Mouse (Mus musculus) embryonic facial prominence, embryonic 11.5 days (tissue): ENCODE results near the gene Rad51d. TPM values are rescaled to one million over a fixed set of nuclear protein-coding genes. Genes with fewer than 3 reads are reported as not detected.
"Not testable (repeated sequence)": the region's sequence is repeated elsewhere in the genome, so short reads cannot be mapped to it uniquely, and the experiment has no call there.

ENCODE experiments used
- ATAC-seq: fragments of 200-750 bp; cut with Nextera tagmentation; replicated peaks from 2 replicates; pipeline ENCODE4 v1.8.0; 2017; ENCODE audit warnings: low read depth; ENCODE audit not compliant: insufficient number of reproducible peaks, low FRiP score, low TSS enrichment
- DNase-seq: peaks from one replicate; pipeline ENCODE4 v3.0.0-alpha.2; 2015; ENCODE audit warnings: low spot score
- H3K27ac ChIP-seq: fragments of 300-500 bp; sonication (generic); replicated peaks from 2 replicates; pipeline ENCODE4 v1.5.1; 2014; ENCODE audit warnings: mild to moderate bottlenecking, low read depth, low read length, control low read depth
- H3K27me3 ChIP-seq: fragments of 300-500 bp; sonication (generic); 2 replicates; pipeline ENCODE4 v1.6.1; 2014; ENCODE audit warnings: mild to moderate bottlenecking, low read length, moderate library complexity, mixed read lengths; ENCODE audit not compliant: control insufficient read depth, insufficient read depth
- H3K36me3 ChIP-seq: fragments of 300-500 bp; sonication (generic); replicated peaks from 2 replicates; pipeline ENCODE4 v1.6.1; 2014; ENCODE audit warnings: low read depth, mild to moderate bottlenecking, low read length, moderate library complexity, mixed read lengths; ENCODE audit not compliant: control insufficient read depth, insufficient read depth
- H3K4me1 ChIP-seq: fragments of 300-500 bp; sonication (generic); 2 replicates; pipeline ENCODE4 v1.6.1; 2014; ENCODE audit warnings: low read length, mixed read lengths; ENCODE audit not compliant: control insufficient read depth, insufficient read depth
- H3K4me2 ChIP-seq: fragments of 300-500 bp; sonication (generic); 2 replicates; pipeline ENCODE4 v1.6.1; 2014; ENCODE audit warnings: low read depth, mild to moderate bottlenecking, control low read depth, low read length, moderate library complexity
- H3K4me3 ChIP-seq: fragments of 300-500 bp; sonication (generic); 2 replicates; pipeline ENCODE4 v1.5.1; 2014; ENCODE audit warnings: low read depth, low read length, control low read depth
- H3K9ac ChIP-seq: fragments of 300-500 bp; sonication (generic); replicated peaks from 2 replicates; pipeline ENCODE4 v1.6.1; 2014; ENCODE audit warnings: mild to moderate bottlenecking, control low read depth, low read length
- H3K9me3 ChIP-seq: fragments of 300-500 bp; sonication (generic); replicated peaks from 2 replicates; pipeline ENCODE4 v1.6.1; 2016; ENCODE audit warnings: mild to moderate bottlenecking, low read length, inconsistent platforms, mixed read lengths; ENCODE audit not compliant: control insufficient read depth
- WGBS: fragments of 180-500 bp; shearing (Covaris S2); extraction: QIAGEN DNeasy Blood & Tissue Kit; methylation state at CpG from one replicate; pipeline ENCODE4 v1.1.7; 2014; 5-methylcytosine and 5-hydroxymethylcytosine counted together
- polyA plus RNA-seq: library from polyadenylated mRNA; unstranded; fragments of >200 nt; fragmentation: Nextera tagmentation; extraction: Ambion mirVana; gene quantifications from 2 replicates; pipeline ENCODE4 v1.2.1, GENCODE M21; 2014

The Rad51d gene
- polyA plus RNA-seq, 1 experiment from 2014 or later, result 13.4 TPM

- Histone ChIP-seq H3K4me2 (no peak overlapping the region), H3K4me3 (no peak overlapping the region), H3K27ac (no peak overlapping the region), H3K4me1 (no peaks in the 10 kb centered on the region), H3K9ac (no peak overlapping the region), H3K36me3 (no peaks in the 10 kb centered on the region), H3K27me3 (no peaks in the 10 kb centered on the region), H3K9me3 (no peaks in the 10 kb centered on the region)
- ATAC-seq, result no peak
- DNase-seq, result no peak
- WGBS, result 54% methylated on average over 5 of the region's 5 CpGs
These were observed 51.9 kb downstream of the Rad51d start for GRCm38 (mm10) chr11:82838511-82838910.

- no peak overlapping the region for H3K4me2 ChIP-seq
- H3K9ac ChIP-seq, result no peak overlapping the region
- H3K9me3 ChIP-seq, result no peaks in the 10 kb centered on the region
- ATAC-seq (no peak), DNase-seq (no peak)
- H3K4me3 ChIP-seq, result no peak overlapping the region
- H3K4me1 ChIP-seq, result no peaks in the 10 kb centered on the region
- 36% methylated on average over 7 of the region's 7 CpGs for WGBS
- H3K27me3 ChIP-seq, result no peaks in the 10 kb centered on the region
- no peaks in the 10 kb centered on the region for H3K36me3 ChIP-seq
- H3K27ac ChIP-seq, result no peak overlapping the region
These were observed 52.6 kb downstream of the Rad51d start for GRCm38 (mm10) chr11:82837848-82838247.

GRCm38 (mm10) chr11:82837192-82837591 lies 53.2 kb downstream of the Rad51d start:
- ATAC-seq (no peak), DNase-seq (no peak)
- H3K9me3 ChIP-seq, result no peaks in the 10 kb centered on the region
- 37% methylated on average over 7 of the region's 7 CpGs for WGBS
- H3K4me1 ChIP-seq, result no peaks in the 10 kb centered on the region
- no peak overlapping the region for H3K27ac ChIP-seq
- H3K9ac ChIP-seq, result no peak overlapping the region
- no peak overlapping the region for H3K4me3 ChIP-seq
- H3K36me3 ChIP-seq, result no peaks in the 10 kb centered on the region
- H3K27me3 ChIP-seq, result no peaks in the 10 kb centered on the region
- no peak overlapping the region for H3K4me2 ChIP-seq

- ATAC-seq (no peak), DNase-seq (no peak)
- H3K27me3 ChIP-seq, result no peaks in the 10 kb centered on the region
- 75% methylated on average over 11 of the region's 11 CpGs for WGBS
- H3K4me3 ChIP-seq, result no peak overlapping the region
- H3K9me3 ChIP-seq, result no peaks in the 10 kb centered on the region
- no peak overlapping the region for H3K27ac ChIP-seq
- no peak overlapping the region for H3K9ac ChIP-seq
- H3K36me3 ChIP-seq, result no peaks in the 10 kb centered on the region
- no peaks in the 10 kb centered on the region; the same call in 1 of the 2 replicates for H3K4me1 ChIP-seq
- H3K4me2 ChIP-seq, result no peak overlapping the region
These were observed 54.6 kb downstream of the Rad51d start for GRCm38 (mm10) chr11:82835616-82836432.

GRCm38 (mm10) chr11:82834359-82834758 lies 56.1 kb downstream of the Rad51d start:
- not testable (repeated sequence) for H3K27ac ChIP-seq, H3K9me3 ChIP-seq, H3K27me3 ChIP-seq, H3K4me2 ChIP-seq, H3K4me1 ChIP-seq, DNase-seq, H3K9ac ChIP-seq, ATAC-seq, H3K4me3 ChIP-seq, H3K36me3 ChIP-seq
- WGBS, result 87% methylated on average over 7 of the region's 7 CpGs

GRCm38 (mm10) chr11:82833929-82834328 lies 56.5 kb downstream of the Rad51d start:
- no peak overlapping the region for H3K4me3 ChIP-seq
- DNase-seq (no peak), ATAC-seq (no peak)
- WGBS, result 92% methylated on average over 8 of the region's 8 CpGs
- H3K27me3 ChIP-seq, result no peaks in the 10 kb centered on the region
- no peak overlapping the region for H3K27ac ChIP-seq
- H3K9me3 ChIP-seq, result no peaks in the 10 kb centered on the region
- no peak overlapping the region for H3K4me2 ChIP-seq
- no peaks in the 10 kb centered on the region for H3K36me3 ChIP-seq
- no peak overlapping the region for H3K9ac ChIP-seq
- H3K4me1 ChIP-seq, result no peaks in the 10 kb centered on the region; the same call in 1 of the 2 replicates

- H3K9me3 ChIP-seq, ATAC-seq, H3K27ac ChIP-seq, H3K36me3 ChIP-seq, H3K4me2 ChIP-seq, H3K9ac ChIP-seq, H3K27me3 ChIP-seq, DNase-seq, H3K4me1 ChIP-seq, H3K4me3 ChIP-seq: not testable (repeated sequence)
- 79% methylated on average over 10 of the region's 10 CpGs for WGBS
These were observed 58.0 kb downstream of the Rad51d start for GRCm38 (mm10) chr11:82832402-82832801.

- Histone ChIP-seq H3K9ac (no peak overlapping the region), H3K27me3 (no peaks in the 10 kb centered on the region), H3K27ac (no peak overlapping the region), H3K9me3 (no peaks in the 10 kb centered on the region), H3K4me3 (no peak overlapping the region), H3K4me1 (no peaks in the 10 kb centered on the region; the same call in 1 of the 2 replicates), H3K36me3 (no peaks in the 10 kb centered on the region), H3K4me2 (no peak overlapping the region; the same call in 1 of the 2 replicates)
- ATAC-seq (no peak), DNase-seq (no peak)
- 24% methylated on average over 10 of the region's 10 CpGs for WGBS
These were observed 59.2 kb downstream of the Rad51d start for GRCm38 (mm10) chr11:82831008-82831893.
